21 mouse cellular contexts compared by ENCODE assay signal in the genomic region with DNA sequence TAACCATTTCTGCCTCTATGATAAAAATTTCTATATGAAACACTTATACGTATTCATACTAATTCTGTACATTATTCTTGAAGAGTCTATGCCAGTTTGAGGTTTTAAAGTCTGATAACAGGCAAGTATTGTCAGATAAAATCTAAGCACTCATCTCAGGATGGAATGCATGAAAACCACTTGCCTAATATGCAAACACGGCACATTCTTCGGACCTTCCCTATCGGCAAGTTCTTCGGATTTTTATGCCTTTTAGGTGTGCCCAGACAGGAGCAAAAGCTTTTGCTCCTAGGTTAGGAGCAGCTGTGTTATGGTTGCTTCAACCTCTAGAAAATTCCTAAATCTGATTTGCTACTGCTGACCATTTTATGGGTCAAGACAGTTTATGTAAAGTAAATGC.
DNase-seq lines count a peak whose midpoint lies in the region; ATAC-seq and TF ChIP-seq lines count a peak whose summit lies in the region.
"Had no signal": no experiment of that assay in that cellular context is flagged by ENCODE, and none has a peak within 500 bp of the region (broad histone marks: within the 10 kb centered on the region; RNA-seq: fewer than 3 reads in every experiment).

No protein-coding gene starts in this region.

- no peak overlapping the region for H3K4me3 ChIP-seq in lung, embryonic 14.5 days (ENCODE audit: low read depth, low read length)
- no peak overlapping the region for H3K4me3 ChIP-seq in lung, embryonic 16.5 days (ENCODE audit: low read length)
- no peak overlapping the region for H3K4me3 ChIP-seq in lung, postnatal 0 days (ENCODE audit: low read depth, low read length)

- H3K36me3 ChIP-seq in lung, embryonic 14.5 days (ENCODE audit: insufficient read depth): no peaks in the 10 kb centered on the region
- H3K36me3 ChIP-seq in lung, embryonic 16.5 days (ENCODE audit: control insufficient read depth, insufficient read depth, low read length): no peaks in the 10 kb centered on the region
- H3K36me3 ChIP-seq in lung, postnatal 0 days (ENCODE audit: insufficient read depth, low read length): no peaks in the 10 kb centered on the region
- H3K36me3 ChIP-seq: G1E had no signal

- peak; percentile 26 for DNase-seq in lung, embryonic 14.5 days
- no peak for DNase-seq in lung, postnatal 14 days
- DNase-seq in lung, postnatal 36 days: no peak
- peak; percentile 5 for DNase-seq in lung, postnatal 0 days (ENCODE audit: low spot score)
- DNase-seq in lung, postnatal 25 days (ENCODE audit: low spot score): no peak
- DNase-seq: adrenal gland, adult 2 months; adrenal gland, adult 8-10 months; adrenal gland, postnatal 10 days; adrenal gland, postnatal 14 days; adrenal gland, postnatal 25 days; adrenal gland, postnatal 36 days; B cell, adult 2 months; cerebellum, adult 11 months; cerebellum, adult 11-12 months; cerebellum, adult 18-20 months had no signal

- H3K9ac ChIP-seq in lung, embryonic 14.5 days: no peak overlapping the region
- no peak overlapping the region for H3K9ac ChIP-seq in lung, embryonic 16.5 days (ENCODE audit: low read length)
- no peak overlapping the region for H3K9ac ChIP-seq in lung, postnatal 0 days (replicated peaks; ENCODE audit: low read depth)

- no peak for TF ChIP-seq CTCF in lung, embryonic 14.5 days (IDR thresholded peaks at IDR 0.05; ENCODE audit: low read depth)
- TF ChIP-seq CTCF in lung, postnatal 0 days (IDR thresholded peaks at IDR 0.05): no peak

- H3K9me3 ChIP-seq in lung, embryonic 14.5 days (ENCODE audit: low read depth, low read length): no peaks in the 10 kb centered on the region
- no peaks in the 10 kb centered on the region for H3K9me3 ChIP-seq in lung, embryonic 16.5 days (ENCODE audit: control insufficient read depth, low read length)
- no peaks in the 10 kb centered on the region for H3K9me3 ChIP-seq in lung, postnatal 0 days (ENCODE audit: low read length)
- H3K9me3 ChIP-seq: G1E had no signal

- no peaks in the 10 kb centered on the region for H3K27me3 ChIP-seq in lung, embryonic 14.5 days (ENCODE audit: insufficient read depth, low read length)
- no peaks in the 10 kb centered on the region for H3K27me3 ChIP-seq in lung, embryonic 16.5 days (ENCODE audit: control insufficient read depth, insufficient read depth, low read depth, low read length)
- H3K27me3 ChIP-seq in lung, postnatal 0 days (replicated peaks; ENCODE audit: insufficient read depth, low read length): no peaks in the 10 kb centered on the region
- H3K27me3 ChIP-seq: CH12.LX, Patski had no signal

- no peak for ATAC-seq in lung, embryonic 14.5 days (ENCODE audit: insufficient read depth)
- peak; percentile 57 for ATAC-seq in lung, embryonic 16.5 days (ENCODE audit: low read depth)
- no peak for ATAC-seq in lung, postnatal 0 days
- ATAC-seq: activated CD4-positive, CD25-positive, alpha-beta regulatory T cell, adult 4 months; CD4-positive, CD25-positive, alpha-beta regulatory T cell, adult 4 months; Patski had no signal

- peak; percentile 55; the same call in 1 of the 2 replicates for TF ChIP-seq EP300 in lung, postnatal 0 days (IDR thresholded peaks at IDR 0.05)

- H3K27ac ChIP-seq in lung, embryonic 14.5 days (ENCODE audit: low read depth): no peak overlapping the region
- H3K27ac ChIP-seq in lung, embryonic 16.5 days (ENCODE audit: low read length): no peak overlapping the region
- H3K27ac ChIP-seq in lung, postnatal 0 days (ENCODE audit: low read length): no peak overlapping the region

- no peak overlapping the region for H3K4me2 ChIP-seq in lung, embryonic 14.5 days
- H3K4me2 ChIP-seq in lung, embryonic 16.5 days (ENCODE audit: low read depth, low read length): no peak overlapping the region
- no peak overlapping the region for H3K4me2 ChIP-seq in lung, postnatal 0 days (replicated peaks; ENCODE audit: low read depth, low read length)

- 47% methylated on average over 5 of the region's 5 CpGs for WGBS in lung, embryonic 14.5 days
- WGBS in lung, embryonic 16.5 days: 50% methylated on average over 5 of the region's 5 CpGs
- WGBS in lung, postnatal 0 days: 44% methylated on average over 5 of the region's 5 CpGs

- no peaks in the 10 kb centered on the region for H3K4me1 ChIP-seq in lung, embryonic 14.5 days (ENCODE audit: insufficient read depth)
- no peaks in the 10 kb centered on the region for H3K4me1 ChIP-seq in lung, embryonic 16.5 days (replicated peaks; ENCODE audit: control insufficient read depth, insufficient read depth, low read length)
- no peaks in the 10 kb centered on the region for H3K4me1 ChIP-seq in lung, postnatal 0 days (ENCODE audit: insufficient read depth, low read depth, low read length)

Comparison
In these comparisons a context has a peak if more than half of its experiments do, and no peak if none do; other contexts are left out.
1. DNase-seq: peak in lung, embryonic 14.5 days (single experiment) and lung, postnatal 0 days (single experiment); none in lung, postnatal 14 days (single experiment), lung, postnatal 36 days (single experiment) and lung, postnatal 25 days (single experiment).